Mouse (Mus musculus) lung, adult 2 months (tissue): ENCODE results near the gene Kxd1.

Experiments used
- CTCF ChIP-seq: fragments of 200-500 bp; IDR thresholded peaks from 2 replicates; pipeline ENCODE4 v1.5.1; 2011; ENCODE audit warnings: mild to moderate bottlenecking, low read length, control low read depth; ENCODE audit not compliant: insufficient read depth
- POLR2A ChIP-seq: fragments of 200-500 bp; IDR thresholded peaks from 2 replicates; pipeline ENCODE4 v1.6.1; 2011; ENCODE audit warnings: low read depth, mild to moderate bottlenecking, control low read depth, low read length, borderline replicate concordance; ENCODE audit errors: extremely low read depth

DNA sequence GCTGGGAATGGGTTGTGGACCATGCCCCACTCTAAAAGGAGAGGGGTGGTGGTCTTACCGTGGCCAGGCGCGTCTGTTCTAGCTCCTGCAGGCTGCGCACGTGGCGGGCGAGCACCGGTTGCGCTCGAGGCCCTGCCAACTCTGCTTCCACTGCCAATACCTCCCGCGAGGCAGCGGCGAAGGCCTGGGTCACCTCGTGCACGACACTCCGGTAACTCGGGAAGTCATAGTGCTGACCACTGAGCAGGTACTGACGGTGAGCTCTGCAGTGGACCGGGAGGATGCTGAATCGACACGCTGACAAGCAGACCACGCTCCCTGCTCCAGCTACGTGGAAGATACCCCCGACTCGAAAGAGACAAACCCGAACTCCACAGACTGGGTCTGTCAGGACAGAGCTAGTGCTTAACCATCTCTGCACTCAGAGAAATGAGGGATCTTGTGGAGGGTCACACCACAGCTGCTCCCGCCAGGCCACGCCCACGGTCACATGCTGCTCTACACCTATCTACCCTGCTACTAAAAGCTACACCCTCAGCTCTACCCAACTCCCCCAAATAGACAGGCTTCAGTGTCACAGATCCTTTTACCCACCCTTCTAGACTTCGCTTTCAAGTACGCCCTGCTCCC, 21.9 kb downstream of the Kxd1 start:
- TF ChIP-seq CTCF (no peak), POLR2A (no peak)
